In genomic region chr14:27803961-27804360, GRCm38 (mm10) we compare ENCODE assay signal across 11 mouse cellular contexts.
A peak's percentile ranks its signal among the peaks of the same experiment; 100 is the strongest.
DNase-seq lines count a peak whose midpoint lies in the region; ATAC-seq and TF ChIP-seq lines count a peak whose summit lies in the region.
"Had no signal": no experiment of that assay in that cellular context is flagged by ENCODE, and none has a peak within 500 bp of the region (broad histone marks: within the 10 kb centered on the region; RNA-seq: fewer than 3 reads in every experiment).

No protein-coding gene starts in this region.

- H3K27ac ChIP-seq in layer of hippocampus, adult 2 months = no peak overlapping the region
- H3K27ac ChIP-seq: limb, embryonic 15.5 days; stomach, embryonic 15.5 days had no signal

- DNase-seq in layer of hippocampus, adult 2 months (ENCODE audit: low spot score in 2 of 2) = no peak
- no peak for DNase-seq in layer of hippocampus, adult 9-10 months (ENCODE audit: low spot score)
- no peak for DNase-seq in urinary bladder, postnatal 4 days (ENCODE audit: low spot score in 2 of 2)
- no peak for DNase-seq in urinary bladder, adult 2 months (ENCODE audit: low spot score)
- DNase-seq in yolk sac, embryonic 10.5 days (ENCODE audit: low spot score) = no peak

- no peaks in the 10 kb centered on the region for H3K36me3 ChIP-seq in E14TG2a.4 (ENCODE audit: insufficient read depth, low read length)
- H3K36me3 ChIP-seq: limb, embryonic 15.5 days; stomach, embryonic 15.5 days had no signal

- H3K4me1 ChIP-seq in E14TG2a.4 (replicated peaks; ENCODE audit: low read depth, low read length) = no peaks in the 10 kb centered on the region
- H3K4me1 ChIP-seq: stomach, embryonic 15.5 days had no signal

- no peak overlapping the region for H3K4me3 ChIP-seq in layer of hippocampus, adult 2 months
- H3K4me3 ChIP-seq in E14TG2a.4 (replicated peaks; ENCODE audit: low read length) = no peak overlapping the region
- H3K4me3 ChIP-seq: erythroblast, embryonic 14.5 days; limb, embryonic 15.5 days; stomach, embryonic 15.5 days had no signal

- peaks cover 15% of the 10 kb centered on the region for H3K9me3 ChIP-seq in E14TG2a.4 (ENCODE audit: low read length)
- H3K9me3 ChIP-seq: limb, embryonic 15.5 days; stomach, embryonic 15.5 days had no signal

- peak; percentile 98 for TF ChIP-seq CTCF in layer of hippocampus, adult 2 months (conservative IDR thresholded peaks at IDR 0.05)
- TF ChIP-seq CTCF in E14TG2a.4 (conservative IDR thresholded peaks at IDR 0.05; ENCODE audit: low read length) = peak; percentile 83

- peak; percentile 14 for ATAC-seq in activated CD4-positive, CD25-positive, alpha-beta regulatory T cell, adult 4 months
- ATAC-seq in megakaryocyte-erythroid progenitor cell, adult 5-6 weeks (replicated peaks; ENCODE audit: low FRiP score, low TSS enrichment, poor library complexity, severe bottlenecking) = 0 out of 2 replicates have a peak, but pooled peaks have one; percentile 30

- H3K27me3 ChIP-seq in E14TG2a.4 (ENCODE audit: insufficient read depth, low read length) = 0 out of 2 replicates have a peak, but pooled peaks cover 4% of the 10 kb centered on the region
- H3K27me3 ChIP-seq: limb, embryonic 15.5 days; stomach, embryonic 15.5 days had no signal
